Mouse (Mus musculus) embryonic facial prominence, embryonic 11.5 days (tissue): ENCODE measurements at regions not wholly inside any gene's neighbourhood (a gene's known extent, or its start where the extent isn't known, plus 50 kb on each side); places are given as distances from the start of the nearest gene placed in this dataset.

Experiments
- ATAC-seq: fragments of 200-750 bp; cut with Nextera tagmentation; replicated peaks from 2 replicates; pipeline ENCODE4 v1.8.0; 2017; ENCODE audit warnings: low read depth; ENCODE audit not compliant: insufficient number of reproducible peaks, low FRiP score, low TSS enrichment
- DNase-seq: peaks from one replicate; pipeline ENCODE4 v3.0.0-alpha.2; 2015; ENCODE audit warnings: low spot score
- H3K27ac ChIP-seq: fragments of 300-500 bp; sonication (generic); replicated peaks from 2 replicates; pipeline ENCODE4 v1.5.1; 2014; ENCODE audit warnings: mild to moderate bottlenecking, low read depth, low read length, control low read depth
- H3K27me3 ChIP-seq: fragments of 300-500 bp; sonication (generic); 2 replicates; pipeline ENCODE4 v1.6.1; 2014; ENCODE audit warnings: mild to moderate bottlenecking, low read length, moderate library complexity, mixed read lengths; ENCODE audit not compliant: control insufficient read depth, insufficient read depth
- H3K36me3 ChIP-seq: fragments of 300-500 bp; sonication (generic); replicated peaks from 2 replicates; pipeline ENCODE4 v1.6.1; 2014; ENCODE audit warnings: low read depth, mild to moderate bottlenecking, low read length, moderate library complexity, mixed read lengths; ENCODE audit not compliant: control insufficient read depth, insufficient read depth
- H3K4me1 ChIP-seq: fragments of 300-500 bp; sonication (generic); 2 replicates; pipeline ENCODE4 v1.6.1; 2014; ENCODE audit warnings: low read length, mixed read lengths; ENCODE audit not compliant: control insufficient read depth, insufficient read depth
- H3K4me2 ChIP-seq: fragments of 300-500 bp; sonication (generic); 2 replicates; pipeline ENCODE4 v1.6.1; 2014; ENCODE audit warnings: low read depth, mild to moderate bottlenecking, control low read depth, low read length, moderate library complexity
- H3K4me3 ChIP-seq: fragments of 300-500 bp; sonication (generic); 2 replicates; pipeline ENCODE4 v1.5.1; 2014; ENCODE audit warnings: low read depth, low read length, control low read depth
- H3K9ac ChIP-seq: fragments of 300-500 bp; sonication (generic); replicated peaks from 2 replicates; pipeline ENCODE4 v1.6.1; 2014; ENCODE audit warnings: mild to moderate bottlenecking, control low read depth, low read length
- H3K9me3 ChIP-seq: fragments of 300-500 bp; sonication (generic); replicated peaks from 2 replicates; pipeline ENCODE4 v1.6.1; 2016; ENCODE audit warnings: mild to moderate bottlenecking, low read length, inconsistent platforms, mixed read lengths; ENCODE audit not compliant: control insufficient read depth
- WGBS: fragments of 180-500 bp; shearing (Covaris S2); extraction: QIAGEN DNeasy Blood & Tissue Kit; methylation state at CpG from one replicate; pipeline ENCODE4 v1.1.7; 2014; 5-methylcytosine and 5-hydroxymethylcytosine counted together

- ATAC-seq (no peak), DNase-seq (no peak)
- Histone ChIP-seq H3K9ac (no peak overlapping the region), H3K9me3 (no peaks in the 10 kb centered on the region), H3K27ac (no peak overlapping the region), H3K4me2 (no peak overlapping the region), H3K4me1 (no peaks in the 10 kb centered on the region), H3K4me3 (no peak overlapping the region), H3K27me3 (no peaks in the 10 kb centered on the region), H3K36me3 (no peaks in the 10 kb centered on the region)
- 91% methylated on average over 5 of the region's 5 CpGs for WGBS
Measured at GRCm38 (mm10) chr3:129044834-129045233, 154.8 kb upstream of the Pitx2 start.

DNA sequence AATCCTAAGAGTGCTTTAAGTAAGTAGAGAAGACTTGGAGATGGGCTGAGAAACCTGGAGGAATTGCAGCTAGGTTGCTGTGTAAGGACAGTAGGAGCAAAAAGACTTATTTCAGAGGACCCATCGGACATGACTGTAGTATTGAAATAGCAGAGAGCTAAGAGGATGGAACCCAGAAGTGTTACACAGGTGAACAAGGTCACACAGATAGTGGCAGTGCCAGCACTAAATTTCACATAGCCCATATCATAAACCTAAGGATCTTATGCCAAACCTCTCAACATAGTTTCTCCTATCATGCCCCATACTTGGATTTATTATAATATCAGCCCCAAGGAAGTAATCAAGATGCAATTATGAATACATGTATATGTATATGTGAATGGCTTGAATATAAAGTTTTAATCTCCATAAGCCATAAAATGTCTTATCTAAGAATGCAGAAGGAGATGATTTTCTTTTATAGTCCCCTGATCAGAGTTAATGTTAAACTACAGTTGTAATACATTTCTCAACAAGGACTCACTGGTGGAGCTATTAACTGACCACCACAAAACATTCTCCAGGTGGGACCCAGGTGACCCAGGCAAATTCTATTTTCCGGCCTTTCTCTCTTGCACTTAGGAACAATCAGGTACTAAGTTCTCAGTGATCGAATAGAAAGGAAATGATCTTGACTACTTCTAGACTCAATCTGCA lies 149.6 kb upstream of the Pitx2 start:
- H3K27me3 ChIP-seq, result no peaks in the 10 kb centered on the region
- no peak overlapping the region for H3K27ac ChIP-seq
- H3K36me3 ChIP-seq, result no peaks in the 10 kb centered on the region
- ATAC-seq (no peak), DNase-seq (no peak)
- no peaks in the 10 kb centered on the region for H3K9me3 ChIP-seq
- no peaks in the 10 kb centered on the region for H3K4me1 ChIP-seq
- 97% methylated on average over 3 of the region's 3 CpGs for WGBS
- no peak overlapping the region for H3K4me3 ChIP-seq
- no peak overlapping the region for H3K4me2 ChIP-seq
- no peak overlapping the region for H3K9ac ChIP-seq

DNA sequence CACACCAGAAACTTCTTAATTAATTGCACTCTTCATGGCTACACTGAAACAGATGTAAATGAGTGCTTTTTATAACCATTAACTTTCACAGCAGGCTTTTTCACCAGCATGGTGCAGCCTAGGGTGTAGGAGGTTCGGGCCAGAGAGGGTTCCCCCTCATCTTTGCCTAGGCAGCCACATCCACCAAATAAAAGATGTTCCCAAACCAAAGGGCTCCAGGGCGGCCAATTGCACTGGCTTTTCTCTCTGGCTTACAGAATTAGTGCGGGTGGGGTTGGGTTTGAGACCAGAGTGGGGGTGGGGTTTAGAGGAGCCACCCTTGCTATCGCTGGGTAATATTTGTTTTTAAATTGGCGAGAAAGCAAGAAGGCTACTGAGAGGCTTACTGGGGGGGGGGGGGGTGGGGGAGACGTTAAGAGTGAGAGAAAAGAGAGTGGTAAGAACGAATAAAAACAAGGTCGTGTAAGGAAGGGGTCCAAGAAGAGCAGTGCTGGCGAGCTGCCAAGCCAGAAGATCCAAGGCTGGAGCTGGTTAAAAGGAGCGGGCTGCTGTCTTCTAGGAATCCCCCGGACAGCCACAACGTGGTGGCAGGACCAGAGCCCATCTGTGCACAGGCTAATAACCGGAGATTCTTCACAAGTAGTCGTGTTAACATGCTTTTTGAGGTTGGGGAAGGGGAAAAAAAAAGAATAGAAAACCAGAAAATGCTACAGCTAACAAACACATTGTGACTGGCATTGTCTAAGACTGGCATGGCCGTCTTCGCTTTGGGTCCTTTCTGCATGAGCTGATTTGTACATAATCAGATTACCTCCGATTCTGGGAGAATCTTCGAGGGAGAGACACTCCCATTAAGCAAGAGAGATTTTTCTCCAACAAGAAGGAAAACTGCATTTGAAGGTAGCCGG lies 134.0 kb upstream of the Pitx2 start:
- DNase-seq, result peak; percentile 36
- no peak overlapping the region for H3K9ac ChIP-seq
- H3K4me1 ChIP-seq, result no peaks in the 10 kb centered on the region
- WGBS, result 32% methylated on average over 19 of the region's 19 CpGs
- no peak overlapping the region for H3K27ac ChIP-seq
- ATAC-seq, result peak; percentile 66
- no peaks in the 10 kb centered on the region for H3K36me3 ChIP-seq
- H3K9me3 ChIP-seq, result no peaks in the 10 kb centered on the region
- no peaks in the 10 kb centered on the region for H3K27me3 ChIP-seq
- H3K4me3 ChIP-seq, result no peak overlapping the region
- H3K4me2 ChIP-seq, result 0 out of 2 replicates have a peak overlapping the region, but pooled peaks have one; percentile 19

DNA sequence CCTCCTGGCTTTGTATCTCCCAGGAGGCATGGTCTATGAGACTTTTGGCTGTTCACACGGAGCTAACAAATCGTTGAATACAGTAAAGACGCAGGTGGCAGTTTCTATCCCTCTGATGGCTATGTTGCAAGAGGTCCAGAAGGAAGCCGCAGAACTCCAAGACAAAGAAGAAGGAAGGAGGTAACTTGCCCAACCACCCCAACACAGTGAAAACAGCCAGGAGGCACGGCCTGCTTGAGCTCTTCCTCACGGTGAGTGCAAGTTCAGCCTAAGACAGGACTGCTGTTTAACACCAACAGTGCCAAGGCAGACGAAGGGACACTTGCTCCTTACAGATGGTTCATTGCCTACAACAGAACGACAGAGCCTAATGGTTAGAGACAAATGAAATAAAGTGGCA lies 130.0 kb upstream of the Pitx2 start:
- DNase-seq (no peak), ATAC-seq (no peak)
- Histone ChIP-seq H3K9me3 (no peaks in the 10 kb centered on the region), H3K36me3 (no peaks in the 10 kb centered on the region), H3K9ac (no peak overlapping the region), H3K27ac (no peak overlapping the region), H3K4me1 (no peaks in the 10 kb centered on the region), H3K4me2 (no peak overlapping the region), H3K27me3 (no peaks in the 10 kb centered on the region), H3K4me3 (no peak overlapping the region)
- WGBS, result 70% methylated on average over 8 of the region's 8 CpGs

- Histone ChIP-seq H3K27ac (no peak overlapping the region), H3K4me2 (no peak overlapping the region), H3K9ac (no peak overlapping the region)
Measured at GRCm38 (mm10) chr3:129070521-129070933, 129.2 kb upstream of the Pitx2 start.

DNA sequence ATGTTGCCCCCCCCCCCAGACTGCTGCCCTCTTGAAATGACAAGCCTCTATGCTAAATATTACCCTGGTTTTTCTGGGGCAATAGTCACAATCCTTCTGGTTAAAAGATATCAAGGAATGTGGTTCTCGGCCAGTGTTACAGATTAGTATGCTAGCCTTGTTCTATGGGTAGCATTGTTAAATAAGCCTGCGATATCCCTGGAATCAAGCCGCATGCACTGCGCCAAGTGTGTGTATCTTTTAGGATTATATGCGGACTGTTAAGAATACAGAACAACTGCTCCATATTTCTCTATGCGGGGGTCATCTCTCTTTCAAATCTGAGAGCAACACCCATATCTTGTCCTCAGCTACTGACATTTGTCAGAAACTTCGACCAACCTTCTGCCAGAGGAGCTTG lies 128.7 kb upstream of the Pitx2 start:
- Histone ChIP-seq H3K4me1 (no peaks in the 10 kb centered on the region), H3K27me3 (no peaks in the 10 kb centered on the region), H3K9ac (no peak overlapping the region), H3K9me3 (no peaks in the 10 kb centered on the region), H3K36me3 (no peaks in the 10 kb centered on the region), H3K4me2 (no peak overlapping the region), H3K4me3 (no peak overlapping the region), H3K27ac (no peak overlapping the region)
- no peak for ATAC-seq
- 67% methylated on average over 7 of the region's 7 CpGs for WGBS
- DNase-seq, result no peak

More at GRCm38 (mm10) chr3:129070521-129070933, 129.2 kb upstream of the Pitx2 start:
- Histone ChIP-seq H3K27me3 (no peaks in the 10 kb centered on the region), H3K9me3 (no peaks in the 10 kb centered on the region), H3K4me1 (no peaks in the 10 kb centered on the region), H3K36me3 (no peaks in the 10 kb centered on the region), H3K4me3 (no peak overlapping the region)
- DNase-seq (no peak), ATAC-seq (no peak)
- WGBS, result 15% methylated on average over 3 of the region's 3 CpGs

GRCm38 (mm10) chr3:129076396-129076795 lies 123.3 kb upstream of the Pitx2 start:
- no peak overlapping the region for H3K27ac ChIP-seq
- no peak overlapping the region for H3K4me3 ChIP-seq
- no peaks in the 10 kb centered on the region for H3K27me3 ChIP-seq
- no peaks in the 10 kb centered on the region for H3K36me3 ChIP-seq
- 23% methylated on average over 1 of the region's 1 CpGs for WGBS
- no peak overlapping the region for H3K4me2 ChIP-seq
- DNase-seq (peak; percentile 45), ATAC-seq (no peak)
- H3K9me3 ChIP-seq, result no peaks in the 10 kb centered on the region
- H3K9ac ChIP-seq, result no peak overlapping the region
- no peaks in the 10 kb centered on the region for H3K4me1 ChIP-seq
